Mouse (Mus musculus) megakaryocyte, embryonic 14.5 days (primary cell): ENCODE data around the gene Unc5a.

Experiments
- FLI1 ChIP-seq: IDR thresholded peaks from 2 replicates; pipeline ENCODE4 v1.6.1; 2012; ENCODE audit warnings: low read length, inconsistent platforms, mixed read lengths
- GATA1 ChIP-seq: IDR thresholded peaks from 3 replicates; pipeline ENCODE4 v1.6.1; 2012; ENCODE audit warnings: mixed read lengths, low read length, inconsistent platforms, borderline replicate concordance

- TF ChIP-seq GATA1 (no peak), FLI1 (no peak)
Measured at GRCm38 (mm10) chr13:54959842-54960241, 10.6 kb downstream of the Unc5a start.
